Mouse (Mus musculus): ENCODE results near the gene Bid. TPM values are rescaled to one million over a fixed set of nuclear protein-coding genes. Genes with fewer than 3 reads are reported as not detected.

The Bid gene
- polyA plus RNA-seq, 1 experiment: 9.6 TPM

Other genes with a start within 250 kb of the Bid start
- gene Slc25a18, start 143.3 kb downstream of the Bid start, polyA plus RNA-seq (2012; rRNA removed): 0.41 and 0.63 TPM in 2 replicates
- gene Atp6v1e1, start 94.1 kb downstream of the Bid start, polyA plus RNA-seq (2012; rRNA removed): 184 and 241 TPM in 2 replicates
- gene Bcl2l13, start 80.6 kb downstream of the Bid start, polyA plus RNA-seq (2012; rRNA removed): 22.9 and 27.7 TPM in 2 replicates
- gene Mical3, start 214.1 kb upstream of the Bid start, polyA plus RNA-seq (2012; rRNA removed): 41.7 and 42.2 TPM in 2 replicates